Mouse (Mus musculus): ENCODE measurements at regions not wholly inside any gene's neighbourhood (a gene's known extent, or its start where the extent isn't known, plus 50 kb on each side); places are given as distances from the start of the nearest gene placed in this dataset.

DNA sequence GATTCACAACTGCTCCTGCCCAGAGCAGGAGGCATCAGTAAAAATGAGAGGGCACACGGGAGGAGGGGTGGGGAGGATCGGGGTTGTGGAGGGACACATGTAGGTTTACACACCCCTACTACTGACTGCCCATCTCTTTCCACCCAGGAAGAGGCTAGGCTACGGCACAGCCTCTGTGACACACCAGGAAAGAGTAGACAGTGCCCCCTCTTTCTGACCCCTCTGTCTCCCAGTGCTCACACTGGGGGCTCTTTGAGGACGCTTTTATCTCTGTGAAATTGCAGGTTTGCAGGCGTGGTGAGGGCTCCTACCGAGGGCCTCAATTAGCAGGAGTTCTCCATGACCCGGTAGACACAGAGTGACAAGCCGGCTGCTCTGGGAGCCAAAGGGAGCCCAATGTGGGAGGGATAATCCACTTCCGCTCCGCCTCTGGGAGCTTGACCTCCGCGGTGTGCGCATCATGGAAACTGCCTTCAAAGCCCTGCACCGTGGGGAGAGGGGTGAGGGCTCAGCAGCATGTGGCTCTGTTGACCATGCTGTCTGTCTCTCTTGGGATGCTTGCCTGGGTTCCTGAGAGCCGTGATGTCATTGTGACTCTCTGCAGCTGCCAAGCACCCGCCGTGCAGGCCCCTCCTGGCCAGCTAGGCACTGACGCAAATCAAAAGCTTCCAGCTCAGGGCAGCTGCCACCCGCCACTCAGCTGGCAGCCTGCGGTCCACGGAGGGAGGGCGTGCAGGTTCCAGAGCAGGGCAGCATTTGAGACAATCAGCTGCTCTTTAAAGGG, 65.1 kb downstream of the Sik1 start:
- WGBS, result 42% methylated on average over 22 of the region's 22 CpGs
- H3K4me1 ChIP-seq (ENCODE audit: control insufficient read depth, insufficient read depth, low read length), result peaks cover 11% of the 10 kb centered on the region
- peak; percentile 48 for DNase-seq

DNA sequence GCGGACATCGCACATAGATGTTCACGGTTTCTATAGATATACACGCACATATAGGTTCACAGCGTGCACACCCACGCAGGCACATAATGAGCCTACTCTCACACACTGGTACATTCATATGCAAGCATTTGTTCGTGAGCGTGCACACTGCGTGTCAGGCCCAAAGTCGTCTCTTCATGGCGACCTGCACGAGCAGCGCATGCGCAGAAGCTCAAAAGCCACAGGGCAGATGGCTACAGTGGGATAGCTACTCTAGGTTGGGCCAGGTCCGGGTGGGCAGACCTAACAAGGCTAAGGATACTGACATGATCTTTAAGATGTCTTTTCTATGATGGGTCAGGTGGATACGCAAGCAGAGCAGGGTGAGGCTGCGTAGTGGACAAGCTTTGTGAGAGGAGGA, 63.9 kb downstream of the Sik1 start:
- 97% methylated on average over 17 of the region's 17 CpGs for WGBS
- DNase-seq, result no peak
- TF ChIP-seq POLR2A (IDR thresholded peaks at IDR 0.05; ENCODE audit: borderline replicate concordance, extremely low read depth, low read depth, low read length) (no peak), CTCF (IDR thresholded peaks at IDR 0.05; ENCODE audit: insufficient read depth, low read length) (no peak)
- Histone ChIP-seq H3K4me1 (ENCODE audit: control insufficient read depth, insufficient read depth, low read length) (peaks cover 11% of the 10 kb centered on the region), H3K4me3 (replicated peaks; ENCODE audit: extremely low read depth, low read depth, low read length) (no peak overlapping the region)

More for the DNA sequence above, 65.1 kb downstream of the Sik1 start:
- no peak for TF ChIP-seq CTCF (IDR thresholded peaks at IDR 0.05; ENCODE audit: insufficient read depth, low read length)
- no peak for TF ChIP-seq POLR2A (IDR thresholded peaks at IDR 0.05; ENCODE audit: borderline replicate concordance, extremely low read depth, low read depth, low read length)
- no peak overlapping the region for H3K4me3 ChIP-seq (replicated peaks; ENCODE audit: extremely low read depth, low read depth, low read length)

GRCm38 (mm10) chr17:31793040-31793439, 62.6 kb downstream of the Sik1 start:
- Histone ChIP-seq H3K4me3 (replicated peaks; ENCODE audit: extremely low read depth, low read depth, low read length) (no peak overlapping the region), H3K4me1 (ENCODE audit: control insufficient read depth, insufficient read depth, low read length) (peaks cover 11% of the 10 kb centered on the region)
- TF ChIP-seq POLR2A (IDR thresholded peaks at IDR 0.05; ENCODE audit: borderline replicate concordance, extremely low read depth, low read depth, low read length) (no peak), CTCF (IDR thresholded peaks at IDR 0.05; ENCODE audit: insufficient read depth, low read length) (no peak)
- DNase-seq, result no peak
- WGBS, result 91% methylated on average over 5 of the region's 5 CpGs

DNA sequence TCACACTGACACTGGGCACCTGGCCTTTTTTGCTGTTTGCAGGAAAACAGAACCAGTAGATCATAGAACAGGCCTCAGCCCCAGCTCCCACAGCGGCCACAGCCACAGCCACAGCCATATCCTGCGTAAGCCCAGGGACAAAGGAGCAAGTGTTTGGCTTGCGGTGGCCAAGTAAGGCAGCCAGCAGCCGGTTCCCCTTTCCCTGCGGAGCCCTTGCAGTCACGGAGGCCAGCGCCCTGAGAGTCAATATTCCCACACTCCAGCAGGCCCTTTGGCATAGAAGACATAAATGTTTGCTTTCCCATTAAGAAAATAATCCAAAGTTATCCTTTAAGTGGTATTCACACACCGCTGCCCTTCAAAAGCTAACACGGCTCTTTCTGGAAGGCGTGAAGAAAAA, 62.1 kb downstream of the Sik1 start:
- no peak overlapping the region for H3K4me3 ChIP-seq (replicated peaks; ENCODE audit: extremely low read depth, low read depth, low read length)
- TF ChIP-seq CTCF (IDR thresholded peaks at IDR 0.05; ENCODE audit: insufficient read depth, low read length), result no peak
- no peak for TF ChIP-seq POLR2A (IDR thresholded peaks at IDR 0.05; ENCODE audit: borderline replicate concordance, extremely low read depth, low read depth, low read length)
- WGBS, result 47% methylated on average over 10 of the region's 10 CpGs
- H3K4me1 ChIP-seq (ENCODE audit: control insufficient read depth, insufficient read depth, low read length), result peaks cover 11% of the 10 kb centered on the region
- DNase-seq, result peak; percentile 64

DNA sequence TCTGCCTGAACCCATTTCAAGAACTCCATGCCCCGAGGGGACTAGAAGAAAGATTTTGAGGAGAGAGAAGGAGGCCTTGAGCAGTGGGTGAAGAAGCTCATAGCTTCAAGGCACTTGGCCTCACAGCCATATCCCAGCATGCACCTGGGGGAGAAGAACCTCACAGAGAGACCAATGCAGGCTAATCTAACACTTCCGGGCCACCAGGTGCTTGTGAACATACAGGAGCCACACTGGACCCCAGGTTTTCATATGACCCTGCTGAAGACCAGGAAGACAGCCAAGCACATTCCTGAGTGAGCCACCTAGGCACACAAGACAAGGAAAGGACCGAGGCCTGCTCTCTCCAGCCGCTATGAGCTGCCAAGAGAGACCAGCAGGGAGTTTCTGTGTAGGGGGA, 61.6 kb downstream of the Sik1 start:
- peak; percentile 60 for DNase-seq
- 48% methylated on average over 4 of the region's 4 CpGs for WGBS
- H3K4me3 ChIP-seq (replicated peaks; ENCODE audit: extremely low read depth, low read depth, low read length), result no peak overlapping the region
- peaks cover 9% of the 10 kb centered on the region for H3K4me1 ChIP-seq (ENCODE audit: control insufficient read depth, insufficient read depth, low read length)
- TF ChIP-seq CTCF (IDR thresholded peaks at IDR 0.05; ENCODE audit: insufficient read depth, low read length) (no peak), POLR2A (IDR thresholded peaks at IDR 0.05; ENCODE audit: borderline replicate concordance, extremely low read depth, low read depth, low read length) (no peak)

Data from lung, adult 2 months (tissue).